Mouse (Mus musculus): ENCODE measurements around the gene Mapk8ip2.

DNA sequence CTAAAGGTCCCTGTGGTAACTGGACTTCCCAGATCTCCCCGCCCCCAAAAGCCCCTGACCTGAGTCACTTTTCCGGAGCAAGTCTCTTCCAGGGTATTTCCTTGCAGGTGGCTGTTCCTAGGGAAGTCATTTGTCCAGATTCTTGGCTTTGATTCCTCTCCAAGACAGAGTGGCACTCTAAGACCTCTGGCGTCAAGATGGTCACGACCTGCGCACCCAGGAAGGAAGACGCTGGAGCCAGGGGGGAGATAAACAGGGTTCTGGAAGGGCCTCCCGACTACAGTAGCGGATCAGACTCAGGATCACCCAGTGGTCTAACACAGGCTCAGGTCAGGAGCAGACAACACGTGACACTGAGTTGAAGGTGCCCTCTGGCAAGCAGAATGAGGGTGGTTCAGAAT lies 23.4 kb downstream of the Mapk8ip2 start, which contains the start of gene Arsa:
- TF ChIP-seq KAT2A (conservative IDR thresholded peaks at IDR 0.05; ENCODE audit: low read depth, low read length) (no peak), USF2 (IDR thresholded peaks at IDR 0.05; ENCODE audit: borderline replicate concordance in 1 of 2, insufficient read depth in 1 of 2, low read depth in 1 of 2, low read length in 2 of 2) (no peak), POLR2AphosphoS5 (IDR thresholded peaks at IDR 0.05; ENCODE audit: borderline replicate concordance, low read depth, low read length) (no peak), CTCF (IDR thresholded peaks at IDR 0.05 in 2 of 3, conservative IDR thresholded peaks at IDR 0.05 in 1 of 3; ENCODE audit: control insufficient read depth in 1 of 3, insufficient read depth in 1 of 3, low read depth in 2 of 3, low read length in 3 of 3, poor library complexity in 1 of 3, severe bottlenecking in 1 of 3) (no peak)
